Mouse (Mus musculus): ENCODE measurements around the gene Fes.

GRCm38 (mm10) chr7:80386235-80386930 is 1.4 kb downstream of the Fes start:
- TF ChIP-seq CTCF (IDR thresholded peaks at IDR 0.05; ENCODE audit: insufficient read depth, low read depth, low read length) (peak; percentile 71), POLR2A (IDR thresholded peaks at IDR 0.05; ENCODE audit: insufficient read depth, low read depth, low read length) (no peak)
